ENCODE assay signal across 8 mouse cellular contexts in genomic region chr10:62486618-62487415, GRCm38 (mm10). TPM values are rescaled to one million over a fixed set of nuclear protein-coding genes. Genes with fewer than 3 reads are reported as not detected.
DNase-seq lines count a peak whose midpoint lies in the region; ATAC-seq and TF ChIP-seq lines count a peak whose summit lies in the region.

Gene Vps26a, minus strand, starts transcription at chr10:62486805.

- ATAC-seq in kidney, embryonic 14.5 days (ENCODE audit: low FRiP score, low TSS enrichment), result peak; percentile 91
- ATAC-seq in limb, embryonic 15.5 days (ENCODE audit: insufficient number of reproducible peaks, low FRiP score, low TSS enrichment, low read depth), result peak; percentile 93

- WGBS in kidney, embryonic 14.5 days, result under 1% methylated on average over 47 of the region's 59 CpGs
- under 1% methylated on average over 48 of the region's 59 CpGs for WGBS in limb, embryonic 15.5 days

- H3K9ac ChIP-seq in kidney, embryonic 14.5 days (ENCODE audit: low read depth, low read length), result peak within 1 kb of the TSS; percentile 80
- H3K9ac ChIP-seq in limb, embryonic 15.5 days, result peak within 1 kb of the TSS; percentile 87

- no peak for TF ChIP-seq CTCF in bone marrow macrophage, adult 2 months (IDR thresholded peaks at IDR 0.05; ENCODE audit: low read depth, low read length)
- no peak for TF ChIP-seq CTCF in embryonic fibroblast, embryonic 13.5 days (IDR thresholded peaks at IDR 0.05; ENCODE audit: borderline replicate concordance, insufficient read depth, low read length)

- H3K9me3 ChIP-seq in kidney, embryonic 14.5 days (ENCODE audit: control insufficient read depth, low read length), result no peaks in the 10 kb centered on the region
- H3K9me3 ChIP-seq in limb, embryonic 15.5 days, result no peaks in the 10 kb centered on the region

- peak; percentile 98 for DNase-seq in A20 (ENCODE audit: low read depth, low spot score)
- peak; percentile 99 for DNase-seq in heart, adult 9 months (ENCODE audit: low spot score in 2 of 2)
- DNase-seq in monocyte, adult 2 months (ENCODE audit: low read depth in 1 of 2, low spot score in 2 of 2), result peak; percentile 97 to 98
- peak; percentile 97 to 98 for DNase-seq in spleen, postnatal 36 days (ENCODE audit: low spot score in 2 of 2)

- no peaks in the 10 kb centered on the region for H3K27me3 ChIP-seq in kidney, embryonic 14.5 days (ENCODE audit: control insufficient read depth, insufficient read depth, low read length)
- no peaks in the 10 kb centered on the region for H3K27me3 ChIP-seq in limb, embryonic 15.5 days

- no peak for TF ChIP-seq POLR2A in bone marrow macrophage, adult 2 months (IDR thresholded peaks at IDR 0.05; ENCODE audit: borderline replicate concordance, low read depth, low read length)
- peak; percentile 76 for TF ChIP-seq POLR2A in embryonic fibroblast, embryonic 13.5 days (IDR thresholded peaks at IDR 0.05; ENCODE audit: low read depth, low read length)

- peak within 1 kb of the TSS; percentile 92 for H3K4me3 ChIP-seq in bone marrow macrophage, adult 2 months (ENCODE audit: insufficient read depth, low read length)
- peak within 1 kb of the TSS; percentile 99 for H3K4me3 ChIP-seq in embryonic fibroblast, embryonic 13.5 days (ENCODE audit: insufficient read depth, low read length)
- H3K4me3 ChIP-seq in kidney, embryonic 14.5 days (ENCODE audit: low read length), result peak within 1 kb of the TSS; percentile 69
- peak within 1 kb of the TSS; percentile 95 for H3K4me3 ChIP-seq in limb, embryonic 15.5 days

- H3K4me2 ChIP-seq in kidney, embryonic 14.5 days (replicated peaks; ENCODE audit: low read depth, low read length), result peak within 1 kb of the TSS; percentile 74
- H3K4me2 ChIP-seq in limb, embryonic 15.5 days, result peak within 1 kb of the TSS; percentile 74

- peaks cover 38% of the 10 kb centered on the region for H3K4me1 ChIP-seq in bone marrow macrophage, adult 2 months (ENCODE audit: control insufficient read depth, insufficient read depth, low read length)
- peaks cover 4% of the 10 kb centered on the region for H3K4me1 ChIP-seq in embryonic fibroblast, embryonic 13.5 days (ENCODE audit: control insufficient read depth, insufficient read depth, low read length)
- H3K4me1 ChIP-seq in kidney, embryonic 14.5 days (ENCODE audit: control insufficient read depth, insufficient read depth, low read length), result peaks cover 3% of the 10 kb centered on the region; the same call in 1 of the 2 replicates
- H3K4me1 ChIP-seq in limb, embryonic 15.5 days, result peaks cover 3% of the 10 kb centered on the region; the same call in 1 of the 2 replicates

- H3K36me3 ChIP-seq in kidney, embryonic 14.5 days (ENCODE audit: control insufficient read depth, insufficient read depth, low read length), result no peaks in the 10 kb centered on the region
- H3K36me3 ChIP-seq in limb, embryonic 15.5 days, result no peaks in the 10 kb centered on the region

- peak within 1 kb of the TSS; percentile 96 for H3K27ac ChIP-seq in bone marrow macrophage, adult 2 months (ENCODE audit: insufficient read depth, low read depth, low read length)
- peak within 1 kb of the TSS; percentile 54 for H3K27ac ChIP-seq in embryonic fibroblast, embryonic 13.5 days (ENCODE audit: insufficient read depth, low read length)
- peak within 1 kb of the TSS; percentile 68; the same call in 1 of the 2 replicates for H3K27ac ChIP-seq in kidney, embryonic 14.5 days (ENCODE audit: low read depth, low read length)
- peak within 1 kb of the TSS; percentile 84 for H3K27ac ChIP-seq in limb, embryonic 15.5 days

RNA-seq across cellular contexts. Expression of gene Vps26a, which starts in this region (rescaled TPM):
- 110 and 117 TPM in 2 replicates for polyA plus RNA-seq in bone marrow macrophage, adult 2 months (2012; ENCODE audit: insufficient read depth, insufficient read length, missing spikeins)
- 72.3 and 78.1 TPM in 2 replicates for polyA plus RNA-seq in embryonic fibroblast, embryonic 13.5 days (2011; ENCODE audit: insufficient read length, low read depth, missing spikeins)
- polyA plus RNA-seq in kidney, embryonic 14.5 days (2014; fragmentation: Nextera tagmentation; extraction: Ambion mirVana), result 59.9 and 83.4 TPM in 2 replicates
- 75.1 and 76.1 TPM in 2 replicates for polyA plus RNA-seq in limb, embryonic 15.5 days (2015; fragmentation: Nextera tagmentation; extraction: Ambion mirVana)

Comparison
In these comparisons a context has a peak if more than half of its experiments do, and no peak if none do; other contexts are left out.
1. Peak in every context shown above with its lines: DNase-seq, ATAC-seq, H3K4me3 ChIP-seq and H3K27ac ChIP-seq.